Mouse (Mus musculus): Measurements from ENCODE around the gene Elovl1.
A peak's percentile ranks its signal among the peaks of the same experiment; 100 is the strongest.

The Elovl1 gene

DNA sequence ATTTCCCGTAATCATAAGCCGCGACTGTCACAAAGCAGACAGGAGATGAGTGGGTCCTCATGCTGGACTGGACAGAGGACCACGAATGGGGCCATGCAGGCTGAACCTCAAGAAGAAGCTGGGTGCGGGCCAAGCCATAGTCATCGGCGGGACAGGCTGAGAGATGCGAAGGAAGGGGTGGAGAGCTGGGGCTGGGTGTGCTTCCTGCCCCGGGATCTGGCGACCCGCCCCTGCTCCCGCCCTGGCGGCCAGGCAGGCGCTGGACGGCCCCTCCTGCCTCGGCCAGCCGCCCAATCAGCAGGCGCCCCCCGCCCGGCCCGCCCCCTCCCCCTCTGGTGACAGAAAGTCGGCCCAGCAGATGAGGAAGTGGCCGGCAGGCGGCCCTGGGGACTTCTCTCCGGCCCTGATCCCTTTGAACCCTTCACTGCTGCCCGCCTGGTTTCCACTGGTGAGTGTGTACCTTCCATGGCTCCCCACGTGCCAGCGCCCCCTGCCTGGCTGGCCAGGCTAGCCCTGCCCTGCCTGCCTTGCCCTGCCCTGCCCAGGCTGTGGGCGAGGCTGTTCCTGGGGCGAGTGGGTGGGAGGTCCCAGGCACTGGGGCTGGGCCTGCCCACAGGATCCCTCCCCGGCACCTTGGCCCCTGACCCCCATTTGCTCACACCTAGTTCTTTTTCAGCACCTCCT is at the start of gene Elovl1:
TSS of gene Elovl1 (plus strand) at position 326 of the 684 bp plus-strand sequence.
- DNase-seq (ENCODE audit: low spot score): peak; percentile 74

GRCm38 (mm10) chr4:118383271-118383670 is 44.6 kb upstream of the Elovl1 start:
- no peak for DNase-seq (ENCODE audit: low spot score)

- no peak for DNase-seq (ENCODE audit: low spot score)
Observed at GRCm38 (mm10) chr4:118387316-118387715, 40.6 kb upstream of the Elovl1 start.

DNA sequence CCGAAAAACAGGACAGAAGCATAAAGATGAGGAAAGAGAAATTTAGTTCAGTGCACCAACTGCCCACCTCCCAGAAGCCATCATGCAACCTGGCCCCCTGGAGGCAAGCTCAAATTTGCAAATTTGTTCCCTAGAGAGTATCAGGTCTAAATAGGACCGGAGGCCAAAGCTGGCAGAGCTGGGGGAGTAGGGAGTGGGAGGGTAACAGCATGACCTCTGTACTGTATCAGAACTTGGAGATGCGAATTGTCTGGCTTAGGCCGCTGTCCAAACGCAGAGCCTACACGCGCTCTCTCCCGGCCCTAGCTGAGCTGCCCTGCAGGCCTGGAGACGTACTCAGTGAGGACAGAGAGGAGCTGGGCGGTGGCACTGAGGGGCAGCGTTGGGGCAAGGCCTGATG is 37.7 kb upstream of the Elovl1 start:
- DNase-seq (ENCODE audit: low spot score): no peak

- DNase-seq (ENCODE audit: low spot score): no peak
Observed at GRCm38 (mm10) chr4:118394505-118394904, 33.4 kb upstream of the Elovl1 start.

DNA sequence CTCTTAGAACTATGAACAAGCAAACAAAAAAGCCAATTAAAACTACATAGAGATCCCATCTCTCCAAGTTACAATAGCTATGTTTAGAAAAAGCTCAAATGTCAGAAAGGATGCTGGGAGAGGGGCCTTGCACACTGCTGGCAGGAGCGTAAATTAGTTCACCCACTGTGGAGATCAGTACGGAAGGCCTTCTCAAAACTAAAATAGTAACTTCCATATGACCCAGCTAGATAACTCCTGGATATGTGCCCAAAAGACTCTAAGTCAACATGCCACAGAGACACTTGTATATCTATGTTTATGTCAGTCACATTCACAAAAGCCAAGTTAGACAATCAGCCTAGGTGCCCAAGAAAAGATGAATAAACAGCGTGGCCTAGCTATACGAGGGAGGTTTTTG is 32.6 kb upstream of the Elovl1 start:
- no peak for DNase-seq (ENCODE audit: low spot score)

DNA sequence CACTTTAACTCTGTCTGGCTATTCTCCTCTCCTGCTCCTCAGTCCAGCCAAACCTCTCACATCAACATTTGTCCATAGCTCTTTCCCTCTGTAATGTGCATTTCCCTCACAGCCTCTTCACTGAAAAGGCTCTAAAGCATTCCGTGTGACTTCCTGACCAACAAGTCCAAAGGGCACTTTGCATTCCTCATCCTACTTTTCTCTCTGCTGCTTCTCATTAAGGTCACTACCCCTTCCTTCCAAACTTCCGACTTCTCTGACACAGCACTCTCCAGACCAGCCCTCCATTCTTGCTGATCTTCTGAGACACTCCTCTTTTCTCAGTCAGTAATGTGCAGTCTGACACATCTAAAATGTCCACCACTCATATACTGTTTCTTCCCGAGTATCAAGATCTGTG is 31.5 kb upstream of the Elovl1 start:
- no peak for DNase-seq (ENCODE audit: low spot score)

- DNase-seq (ENCODE audit: low spot score): no peak
Observed at GRCm38 (mm10) chr4:118398400-118398799, 29.5 kb upstream of the Elovl1 start.

GRCm38 (mm10) chr4:118401421-118401820 is 26.5 kb upstream of the Elovl1 start:
- no peak for DNase-seq (ENCODE audit: low spot score)

DNA sequence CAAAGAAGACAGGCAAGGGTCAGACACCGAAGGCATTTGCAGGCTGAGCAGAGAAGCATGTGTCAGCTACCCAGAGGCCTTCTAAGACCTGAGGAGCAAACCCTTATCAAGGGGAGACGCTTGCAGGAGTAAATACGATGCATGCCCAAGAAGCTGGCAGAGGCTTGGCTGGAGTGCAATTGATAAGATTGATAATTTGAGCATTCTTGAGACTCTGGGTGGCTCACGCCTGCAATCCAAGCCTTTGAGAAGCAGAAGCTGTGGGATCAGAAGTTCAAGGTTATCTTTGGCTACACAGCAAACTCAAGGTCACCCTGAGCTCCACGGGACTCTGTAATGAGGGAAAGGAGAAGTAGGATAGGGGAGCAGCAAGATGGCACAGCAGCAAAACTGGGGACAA is 26.0 kb upstream of the Elovl1 start:
- DNase-seq (ENCODE audit: low spot score): no peak

DNA sequence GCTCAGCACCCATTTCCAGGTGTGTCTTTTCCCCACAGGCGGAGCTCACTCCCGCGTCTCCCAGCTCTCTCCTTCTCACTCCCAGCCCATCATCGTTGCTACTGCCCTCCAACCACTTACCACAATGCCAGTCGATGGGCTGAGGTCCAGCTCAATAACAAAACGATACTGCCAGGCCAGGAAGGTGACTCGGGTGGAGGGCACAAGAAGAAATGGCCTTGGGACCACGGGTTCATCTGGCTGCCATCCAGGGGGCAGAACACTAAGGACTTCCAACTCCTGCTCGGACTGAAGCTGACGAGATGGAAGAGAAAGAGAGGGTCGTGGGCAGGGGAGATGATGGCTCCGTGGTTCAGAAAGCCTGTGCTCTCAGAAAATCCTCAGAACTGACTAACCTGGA is 25.2 kb upstream of the Elovl1 start:
- no peak for DNase-seq (ENCODE audit: low spot score)

- peak; percentile 70 for DNase-seq (ENCODE audit: low spot score)
Observed at GRCm38 (mm10) chr4:118409142-118409900, 18.6 kb upstream of the Elovl1 start, which contains the start of the genes Szt2 and Med8. Szt2 (minus strand) TSS chr4:118409273. Med8 (plus strand) TSS chr4:118409337.

- no peak for DNase-seq (ENCODE audit: low spot score)
Observed at GRCm38 (mm10) chr4:118410871-118411270, 17.0 kb upstream of the Elovl1 start.

DNA sequence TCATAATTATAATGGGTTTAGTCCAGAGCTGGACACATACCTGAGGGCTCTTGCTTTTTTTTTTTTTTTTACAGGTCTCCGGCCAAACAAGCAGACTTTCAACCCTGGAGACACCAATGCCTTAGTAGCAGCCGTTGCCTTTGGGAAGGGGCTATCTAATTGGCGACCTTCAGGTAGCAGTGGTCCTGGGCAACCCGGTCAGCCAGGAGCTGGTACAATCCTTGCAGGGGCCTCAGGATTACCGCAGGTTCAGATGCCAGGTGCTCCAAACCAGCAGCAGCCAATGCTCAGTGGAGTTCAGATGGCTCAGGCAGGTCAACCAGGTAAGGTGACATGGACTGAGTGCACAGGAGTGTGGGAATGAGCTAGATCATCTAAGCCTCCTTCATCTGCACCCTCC is 14.3 kb upstream of the Elovl1 start:
- no peak for DNase-seq (ENCODE audit: low spot score)

- DNase-seq (ENCODE audit: low spot score): no peak
Observed at GRCm38 (mm10) chr4:118415779-118416178, 12.1 kb upstream of the Elovl1 start.

GRCm38 (mm10) chr4:118416329-118416728 is 11.6 kb upstream of the Elovl1 start:
- no peak for DNase-seq (ENCODE audit: low spot score)

GRCm38 (mm10) chr4:118417112-118417797 is 10.6 kb upstream of the Elovl1 start:
- DNase-seq (ENCODE audit: low spot score): no peak

DNA sequence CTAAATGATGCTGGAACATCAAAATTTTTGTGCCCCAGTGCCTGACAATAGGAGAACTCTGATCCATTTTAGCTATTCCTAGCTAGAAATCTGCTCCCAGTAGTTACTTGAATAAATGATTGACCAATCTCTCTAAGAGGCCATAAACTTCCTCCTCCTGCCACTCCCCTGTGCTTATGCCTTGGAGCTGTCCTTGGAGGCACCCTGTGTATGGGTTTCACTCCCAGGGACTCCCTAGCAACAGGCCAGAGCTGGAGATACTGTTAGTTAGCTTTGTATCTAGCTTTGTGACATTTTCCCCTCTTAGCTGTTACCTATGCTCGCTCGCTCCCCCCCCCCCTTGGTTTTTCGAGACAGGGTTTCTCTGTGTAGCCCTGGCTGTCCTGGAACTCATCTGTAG is 6.5 kb upstream of the Elovl1 start:
- DNase-seq (ENCODE audit: low spot score): no peak

- no peak for DNase-seq (ENCODE audit: low spot score)
Observed at GRCm38 (mm10) chr4:118424541-118425160, 3.2 kb upstream of the Elovl1 start.

DNA sequence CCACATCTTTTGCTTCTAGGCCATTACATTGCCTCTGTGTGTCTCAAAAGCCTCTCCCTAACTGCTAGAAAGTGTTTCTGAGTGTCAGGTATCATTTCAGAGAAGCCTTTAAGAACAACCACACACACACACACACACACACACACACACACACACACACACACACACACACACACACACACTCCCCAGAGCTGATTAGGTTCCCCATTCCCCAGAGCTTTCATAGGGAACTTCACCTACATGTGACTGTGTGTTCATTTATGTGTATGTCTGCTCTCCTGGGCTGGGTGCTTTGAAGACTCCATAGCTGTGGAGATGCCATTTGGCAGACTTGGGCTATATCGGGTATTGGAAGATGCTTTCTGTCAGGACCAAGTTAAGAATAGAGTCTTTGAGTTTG is 2.5 kb upstream of the Elovl1 start:
- no peak for DNase-seq (ENCODE audit: low spot score)

DNA sequence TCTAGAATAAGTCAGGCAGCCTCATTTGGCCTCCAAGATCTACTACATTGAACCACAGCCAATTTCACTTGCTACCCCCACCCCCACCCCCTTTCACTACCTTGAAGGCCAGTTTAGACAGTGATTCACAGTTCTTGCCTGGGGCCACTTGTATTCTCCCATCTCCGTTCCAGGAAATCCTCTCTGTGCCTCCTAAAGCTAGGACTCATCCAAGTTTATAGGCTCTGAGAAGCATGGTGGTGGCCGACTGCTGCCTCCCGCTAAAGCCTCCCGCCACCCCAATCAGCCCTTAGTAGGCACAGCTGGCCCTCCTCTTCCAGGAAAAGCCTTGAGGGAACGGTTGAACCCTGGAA is 502 bp upstream of the Elovl1 start:
- DNase-seq (ENCODE audit: low spot score): no peak

DNA sequence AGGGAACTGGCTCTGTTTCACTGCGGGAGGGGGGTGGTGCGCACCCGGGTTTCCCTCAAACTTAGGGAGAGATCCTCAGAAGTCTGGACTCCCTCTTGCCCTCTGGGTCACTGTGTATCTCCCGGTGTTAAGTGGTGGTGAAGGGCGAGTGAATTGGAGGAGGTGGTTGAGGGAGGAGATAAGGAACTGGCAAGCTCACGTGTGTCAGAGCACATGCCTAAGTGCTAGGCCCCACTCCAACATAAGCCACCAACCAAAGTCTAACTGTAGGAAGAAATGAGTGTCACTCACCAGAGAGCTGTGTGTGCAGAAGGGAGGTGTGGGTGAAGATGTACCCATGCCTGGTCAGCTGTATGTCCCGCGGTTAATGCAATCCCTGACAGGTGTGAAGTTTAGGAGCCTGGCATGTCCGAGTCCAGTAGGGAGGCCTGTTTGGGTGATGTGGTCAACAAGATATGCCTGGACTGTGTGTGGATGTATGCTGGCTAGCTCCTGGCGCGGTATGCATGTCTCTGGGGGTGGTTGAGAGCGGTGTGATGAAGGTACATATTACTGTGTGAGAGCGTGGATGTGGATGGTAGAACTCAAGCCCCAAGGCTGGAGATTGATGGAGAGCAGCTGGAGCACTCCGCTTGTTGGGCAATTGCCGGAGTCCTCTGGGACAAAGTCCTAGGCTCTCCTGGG is 780 bp downstream of the Elovl1 start:
- no peak for DNase-seq (ENCODE audit: low spot score)
